Mouse (Mus musculus) adrenal gland, adult 18-20 months (tissue): Measurements from ENCODE around the gene Ildr1. TPM values are rescaled to one million over a fixed set of nuclear protein-coding genes. Genes with fewer than 3 reads are reported as not detected.

Experiments used
- DNase-seq, 2 experiments: peaks; one replicate each; pipeline ENCODE4 v3.0.0; 2021 to 2022; ENCODE audit warnings: low spot score in 2 of 2
- total RNA-seq, 2 experiments: library from RNA; stranded (reverse); gene quantifications; 1 replicate in 1 of 2; 2 replicates in 1 of 2; pipeline ENCODE4 v1.2.3; 2021

Gene Ildr1
- total RNA-seq, 2 experiments from 2014 or later = not detected

- no peak for DNase-seq
Measured at GRCm38 (mm10) chr16:36700484-36700883, 6.7 kb downstream of the Ildr1 start.

- no peak for DNase-seq
Measured at GRCm38 (mm10) chr16:36707702-36708423, 14.1 kb downstream of the Ildr1 start.

GRCm38 (mm10) chr16:36708751-36709150 is 15.0 kb downstream of the Ildr1 start:
- no peak for DNase-seq

- no peak for DNase-seq
Measured at GRCm38 (mm10) chr16:36709405-36709804, 15.6 kb downstream of the Ildr1 start.

- DNase-seq = no peak
Measured at GRCm38 (mm10) chr16:36710794-36711193, 17.0 kb downstream of the Ildr1 start.

- no peak for DNase-seq
Measured at GRCm38 (mm10) chr16:36711760-36712159, 18.0 kb downstream of the Ildr1 start.

GRCm38 (mm10) chr16:36717481-36717880 is 23.7 kb downstream of the Ildr1 start:
- DNase-seq = no peak

- DNase-seq = no peak
Measured at GRCm38 (mm10) chr16:36718637-36719036, 24.9 kb downstream of the Ildr1 start.

- DNase-seq = no peak
Measured at GRCm38 (mm10) chr16:36720194-36721055, 26.6 kb downstream of the Ildr1 start.

GRCm38 (mm10) chr16:36722739-36723138 is 29.0 kb downstream of the Ildr1 start:
- DNase-seq = no peak

GRCm38 (mm10) chr16:36723880-36724443 is 30.2 kb downstream of the Ildr1 start:
- DNase-seq = no peak

GRCm38 (mm10) chr16:36728959-36729358 is 35.2 kb downstream of the Ildr1 start:
- DNase-seq = no peak

- no peak for DNase-seq
Measured at GRCm38 (mm10) chr16:36732572-36732971, 38.8 kb downstream of the Ildr1 start.

- no peak for DNase-seq
Measured at GRCm38 (mm10) chr16:36733827-36734226, 40.0 kb downstream of the Ildr1 start.

- DNase-seq = no peak
Measured at GRCm38 (mm10) chr16:36735421-36735820, 41.6 kb downstream of the Ildr1 start.

- DNase-seq = no peak
Measured at GRCm38 (mm10) chr16:36739404-36739930, 45.7 kb downstream of the Ildr1 start.

- DNase-seq = no peak
Measured at GRCm38 (mm10) chr16:36743580-36743979, 49.8 kb downstream of the Ildr1 start.

- DNase-seq = no peak
Measured at GRCm38 (mm10) chr16:36747068-36747467, 53.3 kb downstream of the Ildr1 start.

GRCm38 (mm10) chr16:36747767-36748166 is 54.0 kb downstream of the Ildr1 start:
- DNase-seq = no peak

- DNase-seq = no peak
Measured at GRCm38 (mm10) chr16:36751979-36752378, 58.2 kb downstream of the Ildr1 start.

GRCm38 (mm10) chr16:36770191-36770771 is 76.5 kb downstream of the Ildr1 start:
- no peak for DNase-seq
